Mouse (Mus musculus) small intestine, adult 2 months (tissue): Measurements from ENCODE around the gene Chrna1. TPM values are rescaled to one million over a fixed set of nuclear protein-coding genes. Genes with fewer than 3 reads are reported as not detected.

ENCODE experiments used
- H3K27ac ChIP-seq: fragments of 200-500 bp; 2 replicates; pipeline ENCODE4 v1.5.1; 2012; ENCODE audit warnings: low read depth, low read length, control low read depth, inconsistent platforms; ENCODE audit not compliant: insufficient read depth
- H3K27me3 ChIP-seq: fragments of 200-500 bp; 2 replicates; pipeline ENCODE4 v1.6.1; 2012; ENCODE audit warnings: mild to moderate bottlenecking, moderate library complexity, low read length, inconsistent platforms; ENCODE audit not compliant: control insufficient read depth, insufficient read depth
- H3K36me3 ChIP-seq: fragments of 200-500 bp; 2 replicates; pipeline ENCODE4 v1.6.1; 2012; ENCODE audit warnings: mild to moderate bottlenecking, low read length, control low read depth, inconsistent platforms; ENCODE audit not compliant: control insufficient read depth, insufficient read depth
- H3K4me1 ChIP-seq: fragments of 200-500 bp; 2 replicates; pipeline ENCODE4 v1.6.1; 2012; ENCODE audit warnings: low read length, inconsistent platforms, mixed read lengths; ENCODE audit not compliant: control insufficient read depth, insufficient read depth, insufficient read length
- H3K4me3 ChIP-seq: fragments of 200-500 bp; 2 replicates; pipeline ENCODE4 v1.5.1; 2012; ENCODE audit warnings: low read depth, mild to moderate bottlenecking, control low read depth, inconsistent platforms, low read length, moderate library complexity
- CTCF ChIP-seq: fragments of 200-500 bp; IDR thresholded peaks from 2 replicates; pipeline ENCODE4 v1.5.1; 2012; ENCODE audit warnings: low read depth, mild to moderate bottlenecking, control low read depth, inconsistent platforms, low read length, moderate library complexity, mixed read lengths; ENCODE audit not compliant: insufficient replicate concordance, insufficient read length; ENCODE audit errors: extremely low read depth
- POLR2A ChIP-seq: fragments of 200-500 bp; IDR thresholded peaks from 2 replicates; pipeline ENCODE4 v1.6.1; 2012; ENCODE audit warnings: low read depth, mild to moderate bottlenecking, control low read depth, inconsistent platforms, low read length, moderate library complexity
- WGBS: fragments of 180-500 bp; shearing (Covaris S2); methylation state at CpG from one replicate; pipeline ENCODE4 v1.1.7; 2018; 5-methylcytosine and 5-hydroxymethylcytosine counted together
- polyA plus RNA-seq: library from polyadenylated mRNA; depleted of rRNA; stranded (reverse); fragments of >200 nt; gene quantifications from 2 replicates; pipeline ENCODE4 v1.2.3, GENCODE M21; 2012

The Chrna1 gene
- polyA plus RNA-seq, 1 experiment = not detected

GRCm38 (mm10) chr2:73530487-73530886 is 49.7 kb downstream of the Chrna1 start:
- H3K36me3 ChIP-seq = no peaks in the 10 kb centered on the region
- no peak overlapping the region for H3K27ac ChIP-seq
- H3K27me3 ChIP-seq = peaks cover 4% of the 10 kb centered on the region; the same call in 1 of the 2 replicates
- H3K4me3 ChIP-seq = no peak overlapping the region
- no peak for TF ChIP-seq POLR2A
- no peak for TF ChIP-seq CTCF
- WGBS = 77% methylated on average over 5 of the region's 5 CpGs
- peaks cover 22% of the 10 kb centered on the region for H3K4me1 ChIP-seq

DNA sequence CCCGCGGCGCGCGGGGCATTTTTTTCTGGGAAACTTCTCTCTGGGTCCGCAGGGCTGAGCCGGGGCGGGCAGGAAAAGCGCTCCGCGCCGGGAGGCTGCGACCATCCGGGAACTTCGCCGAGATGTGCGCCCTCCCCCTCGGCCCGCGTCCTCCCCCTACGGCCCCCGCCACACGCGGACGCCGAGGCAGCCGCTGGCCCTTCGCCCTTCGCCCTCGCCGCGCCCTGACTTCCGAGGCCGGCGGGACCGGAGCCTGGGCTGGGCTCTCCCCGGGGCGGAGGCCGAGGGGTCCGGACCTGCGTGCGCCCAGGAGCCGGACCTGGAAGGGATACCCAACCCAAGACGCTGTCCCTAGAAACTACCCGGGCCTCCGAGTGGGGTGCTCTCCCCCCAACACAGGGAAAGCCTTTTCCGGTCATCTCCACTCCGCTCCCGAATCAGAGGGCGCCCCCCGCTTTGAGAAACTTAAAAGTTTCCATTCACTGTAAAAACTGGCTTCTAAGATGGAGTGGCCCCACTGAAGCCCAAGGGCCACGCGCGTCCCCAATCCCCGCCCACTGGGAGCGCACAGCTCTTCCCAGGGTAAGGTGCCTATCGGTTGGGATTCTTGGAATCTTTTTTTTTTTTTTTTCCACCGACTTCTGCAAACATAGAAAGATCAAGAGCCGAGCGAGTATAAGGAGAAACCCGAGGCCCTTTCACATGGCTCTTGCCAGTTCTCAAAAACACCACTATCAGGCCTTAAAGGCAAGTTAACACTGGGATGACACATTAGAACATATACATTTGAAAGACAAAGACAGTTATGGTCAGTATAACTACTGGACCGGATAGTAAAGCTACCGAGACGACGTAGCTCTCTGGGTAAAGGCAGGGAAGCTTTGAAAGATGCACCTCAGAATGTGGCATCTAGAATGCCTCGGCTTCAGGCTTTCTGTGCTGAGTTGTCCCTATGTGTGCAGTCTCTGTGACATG is 50.5 kb downstream of the Chrna1 start, which contains the start of gene Wipf1:
TSS of gene Wipf1 (minus strand) at position 379 of the 975 bp plus-strand sequence.
- peak within 1 kb of the TSS; percentile 96 for H3K27ac ChIP-seq
- TF ChIP-seq CTCF (no peak), POLR2A (peak; percentile 35; the same call in 1 of the 2 replicates)
- H3K27me3 ChIP-seq = peaks cover 4% of the 10 kb centered on the region; the same call in 1 of the 2 replicates
- no peaks in the 10 kb centered on the region for H3K36me3 ChIP-seq
- peak within 1 kb of the TSS; percentile 98 for H3K4me3 ChIP-seq
- 3% methylated on average over 66 of the region's 66 CpGs for WGBS
- peaks cover 22% of the 10 kb centered on the region for H3K4me1 ChIP-seq

DNA sequence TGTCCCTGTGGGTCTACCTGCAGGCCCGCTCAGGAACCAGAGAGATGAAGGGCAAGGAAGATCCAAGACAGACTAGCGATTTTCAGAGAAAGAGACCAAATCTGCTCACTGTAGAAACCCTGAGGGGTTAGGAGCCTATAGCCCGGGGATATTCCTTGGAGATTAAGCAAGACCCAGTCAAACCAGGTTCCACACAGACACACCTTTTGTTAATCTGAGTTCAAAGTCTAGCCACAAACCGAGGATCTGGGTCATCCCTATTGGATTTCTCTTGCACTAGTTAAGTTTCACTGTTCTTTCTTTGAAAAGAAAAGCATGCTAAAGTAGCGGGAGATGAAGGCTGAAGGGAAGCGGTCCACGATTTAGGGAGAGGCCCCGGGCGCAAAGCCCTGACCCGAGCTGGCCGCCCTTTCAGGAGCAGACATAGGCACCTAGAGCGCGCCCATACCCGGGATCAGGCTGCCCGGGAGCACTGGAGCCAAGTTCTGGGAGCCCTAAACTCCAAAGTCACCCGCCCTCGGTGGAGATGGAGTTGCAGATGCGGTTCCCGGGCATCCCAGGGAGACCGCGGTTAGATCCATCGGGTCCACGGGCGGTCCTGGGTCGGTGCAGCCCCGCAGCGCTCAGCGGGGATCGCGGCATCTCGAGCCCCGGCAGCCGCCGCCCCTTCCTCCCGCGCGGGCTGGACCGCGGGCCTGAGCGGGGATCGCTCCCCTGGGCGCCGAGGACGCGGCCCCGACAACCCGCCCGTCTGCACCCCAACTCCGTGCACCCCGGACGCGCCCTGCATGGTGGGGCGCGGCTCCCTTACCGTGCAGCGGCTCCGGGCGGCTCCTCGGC is 51.4 kb downstream of the Chrna1 start:
- Histone ChIP-seq H3K4me3 (peak overlapping the region; percentile 98), H3K27ac (peak overlapping the region; percentile 96), H3K36me3 (no peaks in the 10 kb centered on the region), H3K27me3 (peaks cover 4% of the 10 kb centered on the region; the same call in 1 of the 2 replicates), H3K4me1 (peaks cover 22% of the 10 kb centered on the region)
- 1% methylated on average over 59 of the region's 59 CpGs for WGBS
- TF ChIP-seq POLR2A = no peak
- TF ChIP-seq CTCF = no peak

DNA sequence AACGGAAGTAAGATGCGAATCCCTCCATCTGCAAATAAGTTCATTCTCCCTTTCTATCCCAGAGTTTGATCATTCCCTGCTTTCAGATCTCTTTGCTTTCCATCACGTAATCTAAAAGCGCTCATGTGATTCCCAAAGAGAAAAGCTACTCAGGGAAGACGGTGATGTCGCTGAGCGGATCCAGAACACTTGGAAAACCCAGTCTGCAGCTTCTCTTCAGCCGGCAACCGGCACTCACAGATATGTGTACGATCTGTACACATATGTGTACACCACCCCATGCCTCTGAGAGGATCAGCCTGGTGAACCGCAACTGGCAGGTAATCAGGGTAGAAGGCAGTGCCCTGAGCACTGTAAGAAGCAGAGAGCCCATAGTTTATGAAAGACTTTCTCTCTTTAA is 52.2 kb downstream of the Chrna1 start:
- H3K4me3 ChIP-seq = peak overlapping the region; percentile 98
- TF ChIP-seq CTCF = no peak
- TF ChIP-seq POLR2A = no peak
- 61% methylated on average over 11 of the region's 11 CpGs for WGBS

GRCm38 (mm10) chr2:73526691-73527090 is 53.4 kb downstream of the Chrna1 start:
- Histone ChIP-seq H3K36me3 (no peaks in the 10 kb centered on the region), H3K27ac (peak overlapping the region; percentile 20), H3K27me3 (peaks cover 4% of the 10 kb centered on the region; the same call in 1 of the 2 replicates), H3K4me3 (0 out of 2 replicates have a peak overlapping the region, but pooled peaks have one; percentile 12), H3K4me1 (peaks cover 28% of the 10 kb centered on the region)
- TF ChIP-seq CTCF = no peak
- TF ChIP-seq POLR2A = no peak
- WGBS = 26% methylated on average over 9 of the region's 9 CpGs

More for the DNA sequence above, 52.2 kb downstream of the Chrna1 start:
- H3K27me3 ChIP-seq = peaks cover 4% of the 10 kb centered on the region; the same call in 1 of the 2 replicates
- H3K36me3 ChIP-seq = no peaks in the 10 kb centered on the region
- H3K27ac ChIP-seq = 0 out of 2 replicates have a peak overlapping the region, but pooled peaks have one; percentile 12
- H3K4me1 ChIP-seq = peaks cover 22% of the 10 kb centered on the region

GRCm38 (mm10) chr2:73522891-73523290 is 57.2 kb downstream of the Chrna1 start:
- WGBS = 64% methylated on average over 8 of the region's 8 CpGs
- TF ChIP-seq POLR2A (no peak), CTCF (no peak)
- Histone ChIP-seq H3K27me3 (no peaks in the 10 kb centered on the region), H3K36me3 (no peaks in the 10 kb centered on the region), H3K4me3 (no peak overlapping the region), H3K4me1 (peaks cover 24% of the 10 kb centered on the region), H3K27ac (no peak overlapping the region)

- WGBS = 78% methylated on average over 6 of the region's 6 CpGs
- H3K4me3 ChIP-seq = no peak overlapping the region
- H3K4me1 ChIP-seq = peaks cover 20% of the 10 kb centered on the region
- no peak overlapping the region for H3K27ac ChIP-seq
- no peak for TF ChIP-seq POLR2A
- TF ChIP-seq CTCF = no peak
- no peaks in the 10 kb centered on the region for H3K36me3 ChIP-seq
- H3K27me3 ChIP-seq = no peaks in the 10 kb centered on the region
Observed at GRCm38 (mm10) chr2:73522336-73522735, 57.8 kb downstream of the Chrna1 start.
